Mouse (Mus musculus): ENCODE data around the gene Olfr122.

Gene Olfr122

DNA sequence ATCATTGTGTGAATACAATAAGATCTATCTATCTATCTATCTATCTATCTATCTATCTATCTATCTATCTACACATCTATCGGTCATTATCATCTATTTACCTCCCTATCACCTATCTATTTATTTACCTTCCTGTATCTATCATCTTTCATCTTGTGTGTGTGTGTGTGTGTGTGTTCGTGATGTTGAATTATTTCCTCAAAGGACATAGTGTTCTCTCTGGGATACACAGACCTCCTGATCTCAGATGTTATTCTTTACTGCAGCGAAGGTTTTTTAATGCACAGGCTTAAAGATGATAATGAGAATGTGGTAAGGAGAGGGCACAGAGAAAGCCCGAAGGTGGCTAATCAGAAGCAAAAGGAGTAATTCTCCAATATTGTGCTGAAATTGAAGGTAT, at the start of gene Olfr122:
Olfr122 (plus strand) TSS at position 301 of the 400 bp plus-strand sequence.
- DNase-seq: no peak

- no peak for DNase-seq
These were observed 46.9 kb upstream of the Olfr122 start, which contains the start of gene Olfr120 for GRCm38 (mm10) chr17:37721508-37721907. Olfr120 (plus strand) TSS chr17:37721808.

DNA sequence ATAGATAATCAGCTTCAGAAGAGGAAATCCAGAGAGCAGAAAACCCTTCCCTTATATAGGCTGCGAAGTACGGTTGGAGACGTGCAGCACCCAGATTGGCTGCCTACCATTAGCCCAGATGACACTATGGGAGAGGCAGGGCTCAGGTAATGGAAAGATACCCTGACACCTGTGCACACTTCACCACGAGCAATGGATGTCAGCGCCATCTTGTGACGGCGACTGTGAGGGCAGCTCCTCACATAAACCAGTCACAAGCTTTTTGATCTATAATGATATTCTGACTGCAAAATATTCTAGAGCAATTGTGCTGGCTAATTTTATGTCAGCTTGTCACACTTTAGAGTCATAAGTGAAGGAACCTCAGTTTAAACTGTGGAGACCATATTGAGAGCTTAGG, 30.3 kb upstream of the Olfr122 start:
- no peak for DNase-seq

- no peak for DNase-seq
These were observed 24.8 kb downstream of the Olfr122 start, which contains the start of gene Olfr123 for GRCm38 (mm10) chr17:37793229-37793628. Olfr123 (plus strand) TSS chr17:37793529.

GRCm38 (mm10) chr17:37799588-37799987, 31.2 kb downstream of the Olfr122 start, which contains the start of gene Olfr124:
Olfr124 (plus strand) TSS chr17:37799888.
- no peak for DNase-seq
